Mouse (Mus musculus) CD4-positive, CD25-positive, alpha-beta regulatory T cell, adult 4 months (primary cell): ENCODE results near the gene Spint3. TPM values are rescaled to one million over a fixed set of nuclear protein-coding genes. Genes with fewer than 3 reads are reported as not detected.

Source experiments
- ATAC-seq: one replicate; pipeline ENCODE4 v1.8.0; 2017
- polyA plus RNA-seq, 2 experiments: library from polyadenylated mRNA; unstranded; fragments of 100-300 nt; shearing (Covaris generic); gene quantifications; one replicate each; pipeline ENCODE4 v1.2.1; 2017

Spint3 gene
- polyA plus RNA-seq, 2 experiments from 2014 or later = not detected

- ATAC-seq = no peak
Measured at GRCm38 (mm10) chr2:164549963-164550894, 23.0 kb downstream of the Spint3 start.

DNA sequence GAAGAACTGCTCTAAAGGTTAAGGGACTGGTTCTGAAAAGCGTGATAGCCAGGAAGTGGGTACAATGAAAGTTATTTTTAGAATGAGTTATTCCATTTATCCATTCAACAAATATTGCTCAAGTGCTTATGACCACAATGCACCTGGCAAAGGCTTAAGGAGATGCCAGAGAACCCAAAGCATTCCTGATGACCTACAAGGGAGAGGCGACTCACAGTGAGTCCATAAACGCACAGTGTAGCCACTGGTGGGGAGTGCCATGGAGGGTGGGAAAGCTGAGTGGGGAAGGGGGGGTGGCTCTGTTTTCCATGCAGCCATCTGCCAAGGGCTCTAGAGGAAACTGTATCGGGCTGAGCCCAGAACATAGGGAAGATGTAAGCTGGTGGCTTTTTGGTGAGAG, 23.9 kb downstream of the Spint3 start:
- no peak for ATAC-seq

DNA sequence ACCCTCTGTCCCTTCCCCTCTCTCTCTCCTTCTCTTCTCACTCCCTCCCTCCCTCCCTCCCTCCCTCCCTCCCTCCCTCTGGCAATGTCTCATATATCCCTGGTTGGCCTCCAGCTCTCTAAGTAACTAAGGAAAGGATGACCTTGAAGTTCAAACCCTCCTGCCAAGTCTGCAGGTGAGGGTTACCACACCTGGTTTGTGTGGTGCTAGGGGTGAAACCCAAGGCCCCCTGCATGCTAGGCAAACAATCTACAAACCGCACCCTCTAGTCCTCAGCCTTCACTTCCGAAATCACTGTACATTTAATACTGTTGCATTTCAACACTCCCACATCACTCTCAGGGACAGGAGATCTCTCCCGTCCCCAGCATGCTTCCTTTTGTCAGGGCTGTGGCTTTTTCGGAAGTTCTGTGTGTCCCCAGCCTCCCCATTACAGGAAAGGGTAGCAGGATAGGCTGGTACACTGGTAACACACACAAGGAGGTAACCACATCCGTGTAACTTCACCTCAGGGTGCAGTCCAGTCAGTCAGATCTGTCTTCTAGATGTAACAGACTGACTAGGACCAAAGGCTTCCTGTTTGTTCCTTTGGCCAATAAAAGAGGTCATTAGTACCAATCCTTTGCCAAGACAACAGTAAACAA, 28.7 kb downstream of the Spint3 start:
- ATAC-seq = peak; percentile 92

DNA sequence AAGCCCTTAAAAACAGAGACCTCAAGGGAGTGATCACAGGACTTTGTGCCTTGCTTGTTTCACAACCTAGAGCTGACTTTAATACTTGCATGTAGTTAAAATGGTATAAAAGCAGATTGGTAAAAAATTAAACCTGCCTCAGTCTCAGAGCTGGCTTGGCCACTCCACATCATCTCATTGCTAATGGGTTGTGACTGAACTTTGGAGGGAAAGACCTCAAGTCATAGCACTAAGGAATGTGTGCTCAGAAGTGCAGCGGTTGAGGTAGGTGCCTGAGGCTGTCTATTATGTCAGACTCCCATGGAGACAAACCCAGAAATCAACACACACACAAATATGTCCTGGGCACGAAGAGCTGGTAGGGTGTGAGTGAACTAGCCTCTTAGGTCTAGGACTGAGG, 29.5 kb downstream of the Spint3 start:
- ATAC-seq = no peak

DNA sequence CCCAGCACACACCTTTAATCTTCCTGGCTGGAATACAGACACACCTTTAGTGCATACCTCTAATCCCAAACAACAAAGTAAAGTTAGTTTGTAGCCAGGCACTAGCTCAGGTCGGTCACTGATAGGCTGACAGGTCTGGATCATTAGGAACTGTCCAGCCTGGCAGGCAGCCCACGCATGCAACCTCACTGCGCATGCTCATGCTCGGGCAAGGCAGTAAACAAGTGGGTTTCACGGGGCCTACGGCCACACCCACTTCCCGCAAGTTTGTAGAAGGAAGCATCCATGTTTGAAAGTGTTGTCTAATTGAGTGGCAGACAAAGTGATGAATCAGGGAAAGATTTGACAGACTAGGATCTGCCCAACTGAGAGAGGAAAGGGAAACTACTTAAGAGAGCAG, 30.7 kb downstream of the Spint3 start:
- no peak for ATAC-seq

GRCm38 (mm10) chr2:164542132-164542531, 31.1 kb downstream of the Spint3 start:
- no peak for ATAC-seq

DNA sequence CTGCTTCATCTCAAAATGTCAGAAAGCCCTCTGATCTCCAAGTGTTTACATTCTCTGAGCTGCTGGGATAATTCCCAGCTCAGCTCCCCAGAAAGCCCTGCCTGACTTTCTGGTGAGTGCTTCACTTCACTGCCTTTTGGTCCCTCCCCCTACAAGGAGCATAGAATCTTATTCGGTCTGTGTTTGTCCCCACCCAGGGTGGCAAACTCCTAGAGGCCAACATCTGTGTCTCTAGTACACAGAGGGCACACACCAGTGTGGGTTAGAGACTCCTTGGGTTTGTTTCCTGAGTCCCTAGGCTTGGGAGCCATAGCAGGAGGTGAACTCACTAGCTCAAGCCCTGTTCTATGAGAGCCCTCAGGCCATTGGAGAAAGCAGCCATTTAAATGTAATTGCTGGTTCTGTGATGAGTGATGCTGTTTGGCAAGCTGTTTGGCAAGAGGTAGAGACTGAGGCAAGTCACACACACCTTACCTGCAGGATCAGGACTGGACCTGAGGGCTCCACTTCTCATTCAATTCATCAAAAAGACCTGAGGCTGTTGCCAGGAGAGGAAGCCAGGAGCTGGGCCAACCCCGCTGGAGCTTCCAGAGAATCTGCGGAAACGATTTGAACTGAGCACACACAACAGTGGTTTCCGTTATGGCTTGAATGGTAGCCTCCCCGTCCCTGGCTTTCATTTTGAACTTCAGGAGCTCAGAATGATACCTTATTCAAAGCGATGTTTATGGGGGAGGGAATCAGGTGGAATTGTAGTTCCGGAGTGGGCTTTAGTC, 32.4 kb downstream of the Spint3 start:
- ATAC-seq = peak; percentile 33

GRCm38 (mm10) chr2:164537003-164537402, 36.3 kb downstream of the Spint3 start:
- ATAC-seq = no peak

- peak; percentile 38 for ATAC-seq
Measured at GRCm38 (mm10) chr2:164534315-164534714, 38.9 kb downstream of the Spint3 start.

- peak; percentile 77 for ATAC-seq
Measured at GRCm38 (mm10) chr2:164531169-164531568, 42.1 kb downstream of the Spint3 start.

GRCm38 (mm10) chr2:164528557-164528956, 44.7 kb downstream of the Spint3 start:
- ATAC-seq = no peak

DNA sequence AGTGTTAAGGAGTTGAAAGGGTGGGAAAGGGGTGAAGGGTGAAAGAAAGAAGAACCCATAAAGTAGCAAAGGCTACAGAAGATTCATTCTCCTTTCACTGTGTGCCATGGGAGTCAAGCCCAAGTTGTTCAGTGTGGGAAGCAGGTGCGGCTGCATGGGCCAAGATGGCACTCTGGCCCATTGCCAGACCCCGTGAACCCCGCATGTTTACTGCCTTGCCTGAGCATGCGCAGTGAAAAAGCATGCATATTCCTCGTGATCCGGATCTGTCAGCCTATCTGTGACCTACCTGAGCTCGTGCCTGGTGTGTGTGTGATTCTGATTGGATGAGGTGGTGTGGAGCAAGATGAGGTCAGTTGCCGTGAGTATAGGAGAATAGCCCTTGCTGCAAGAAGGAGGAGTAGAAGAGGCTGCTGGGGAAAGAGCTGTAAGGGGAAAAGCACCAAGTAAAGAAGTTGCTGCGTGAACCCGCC, 49.9 kb downstream of the Spint3 start:
- ATAC-seq = no peak

DNA sequence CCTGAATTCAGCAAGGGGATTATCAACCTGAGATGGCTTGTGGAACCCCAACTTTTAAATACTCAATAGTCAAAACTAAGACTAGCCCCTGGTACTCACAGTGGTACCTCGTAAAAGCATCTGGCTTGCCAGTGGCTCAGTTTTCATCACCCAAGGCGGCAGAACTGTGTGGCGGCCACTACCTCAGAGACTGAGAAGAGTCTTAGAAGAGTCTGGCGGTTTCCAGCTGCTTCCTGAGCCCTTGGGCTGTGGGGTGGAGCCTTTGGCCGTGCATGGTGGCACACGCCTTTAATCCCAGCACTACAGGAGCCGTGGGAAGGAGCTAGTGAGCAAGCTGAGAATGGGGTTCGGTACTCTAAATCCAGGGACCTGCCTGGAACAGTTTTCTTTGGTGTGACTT, 51.0 kb downstream of the Spint3 start:
- peak; percentile 37 for ATAC-seq

GRCm38 (mm10) chr2:164521841-164522240, 51.4 kb downstream of the Spint3 start:
- peak; percentile 92 for ATAC-seq

DNA sequence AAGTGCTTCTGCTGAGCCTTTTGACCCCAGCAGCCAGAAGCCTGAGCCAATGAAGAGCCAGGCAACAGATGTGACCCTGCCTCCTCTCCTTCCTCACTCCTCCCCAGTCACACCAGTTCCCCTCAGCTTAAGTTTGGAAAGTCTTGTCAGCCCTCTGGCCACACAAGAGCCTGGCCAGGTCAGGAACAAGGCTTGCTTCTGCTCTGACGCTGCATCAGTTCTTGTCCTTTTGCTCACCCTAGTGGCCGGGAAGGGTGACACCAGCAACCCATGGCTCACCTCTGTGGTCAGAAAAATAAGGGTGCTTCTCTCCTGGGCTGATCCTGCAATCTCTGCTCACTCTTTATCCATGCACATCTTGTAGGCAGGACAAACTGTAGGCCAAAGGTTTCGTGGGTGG, 52.5 kb downstream of the Spint3 start:
- ATAC-seq = no peak

Other genes with a start within 250 kb of the Spint3 start
- not detected for gene Svs5, start 240.7 kb downstream of the Spint3 start, polyA plus RNA-seq
- gene Slpi, start 184.4 kb downstream of the Spint3 start, polyA plus RNA-seq = 1 to 10 TPM in 1 of 2 experiments, under 1 TPM in 1; 0.75 to 1.1 TPM
- gene Rbpjl, start 170.3 kb downstream of the Spint3 start, polyA plus RNA-seq = not detected
- gene Matn4, start 168.3 kb downstream of the Spint3 start, polyA plus RNA-seq = not detected
- 10 to 100 TPM; 69.7 to 93.7 TPM for gene Sdc4, start 129.6 kb downstream of the Spint3 start, polyA plus RNA-seq
- gene Sys1, start 116.5 kb downstream of the Spint3 start, polyA plus RNA-seq = 10 to 100 TPM in 1 of 2 experiments, 1 to 10 TPM in 1; 8.8 to 15.1 TPM
- not detected for gene Gm20458, start 112.5 kb downstream of the Spint3 start, polyA plus RNA-seq
- not detected for gene Trp53tg5, start 99.7 kb downstream of the Spint3 start, polyA plus RNA-seq
- gene Dbndd2, start 87.4 kb downstream of the Spint3 start, polyA plus RNA-seq = 1 to 10 TPM; 3.7 to 4.5 TPM
- gene Pigt, start 75.9 kb downstream of the Spint3 start, polyA plus RNA-seq = 10 to 100 TPM; 17.0 to 27.0 TPM
- gene Wfdc2, start 11.0 kb downstream of the Spint3 start, polyA plus RNA-seq = 1 to 10 TPM; 2.2 to 3.0 TPM
- not detected for gene Wfdc6a, start 12.0 kb upstream of the Spint3 start, polyA plus RNA-seq
- not detected for gene Eppin, start 20.1 kb upstream of the Spint3 start, polyA plus RNA-seq
- gene Wfdc6b, start 40.1 kb upstream of the Spint3 start, polyA plus RNA-seq = not detected
- gene Wfdc8, start 40.2 kb upstream of the Spint3 start, polyA plus RNA-seq = not detected
- gene Wfdc16, start 65.3 kb upstream of the Spint3 start, polyA plus RNA-seq = not detected
- not detected for gene Wfdc10, start 82.6 kb upstream of the Spint3 start, polyA plus RNA-seq
- gene Wfdc9, start 83.1 kb upstream of the Spint3 start, polyA plus RNA-seq = not detected
- gene Wfdc11, start 100.6 kb upstream of the Spint3 start, polyA plus RNA-seq = not detected
- not detected for gene Wfdc13, start 111.6 kb upstream of the Spint3 start, polyA plus RNA-seq
- gene Spint4, start 125.0 kb upstream of the Spint3 start, polyA plus RNA-seq = not detected
- gene Spint5, start 141.8 kb upstream of the Spint3 start, polyA plus RNA-seq = not detected
- not detected for gene Wfdc3, start 172.5 kb upstream of the Spint3 start, polyA plus RNA-seq
- 1 to 10 TPM; 3.8 to 7.3 TPM for gene Dnttip1, start 172.5 kb upstream of the Spint3 start, polyA plus RNA-seq
- gene Ube2c, start 196.4 kb upstream of the Spint3 start, polyA plus RNA-seq = 10 to 100 TPM in 1 of 2 experiments, 1 to 10 TPM in 1; 7.7 to 11.4 TPM
- gene Tnnc2, start 206.5 kb upstream of the Spint3 start, polyA plus RNA-seq = not detected
- gene Snx21, start 212.4 kb upstream of the Spint3 start, polyA plus RNA-seq = 1 to 10 TPM; 4.9 to 7.7 TPM
- 10 to 100 TPM; 32.5 to 42.2 TPM for gene Acot8, start 231.4 kb upstream of the Spint3 start, polyA plus RNA-seq
- gene Zswim3, start 231.6 kb upstream of the Spint3 start, polyA plus RNA-seq = 1 to 10 TPM; 7.0 to 8.1 TPM
- gene Zswim1, start 249.2 kb upstream of the Spint3 start, polyA plus RNA-seq = 10 to 100 TPM; 20.9 to 30.5 TPM